Mouse (Mus musculus) forebrain, embryonic 16.5 days (tissue): ENCODE measurements around the gene Hoxa11. TPM values are rescaled to one million over a fixed set of nuclear protein-coding genes. Genes with fewer than 3 reads are reported as not detected.

Source experiments
- ATAC-seq: fragments of 200-750 bp; cut with Nextera tagmentation; 2 replicates; pipeline ENCODE4 v1.8.0; 2017; ENCODE audit warnings: mild to moderate bottlenecking, moderate library complexity
- H3K27ac ChIP-seq: fragments of 300-500 bp; sonication (generic); 2 replicates; pipeline ENCODE4 v1.5.1; 2014; ENCODE audit warnings: low read length, control low read depth
- H3K27me3 ChIP-seq: fragments of 300-500 bp; sonication (generic); replicated peaks from 2 replicates; pipeline ENCODE4 v1.6.1; 2014; ENCODE audit warnings: low read length; ENCODE audit not compliant: control insufficient read depth, insufficient read depth
- H3K36me3 ChIP-seq: fragments of 300-500 bp; sonication (generic); 2 replicates; pipeline ENCODE4 v1.6.1; 2014; ENCODE audit not compliant: control insufficient read depth, insufficient read depth
- H3K4me1 ChIP-seq: fragments of 300-500 bp; sonication (generic); replicated peaks from 2 replicates; pipeline ENCODE4 v1.6.1; 2014; ENCODE audit warnings: low read length; ENCODE audit not compliant: control insufficient read depth, insufficient read depth
- H3K4me2 ChIP-seq: fragments of 300-500 bp; sonication (generic); 2 replicates; pipeline ENCODE4 v1.6.1; 2014; ENCODE audit warnings: mild to moderate bottlenecking, low read length, control low read depth
- H3K4me3 ChIP-seq: fragments of 300-500 bp; sonication (generic); replicated peaks from 2 replicates; pipeline ENCODE4 v1.5.1; 2014; ENCODE audit warnings: mild to moderate bottlenecking, low read length, control low read depth
- H3K9ac ChIP-seq: fragments of 300-500 bp; sonication (generic); replicated peaks from 2 replicates; pipeline ENCODE4 v1.6.1; 2014; ENCODE audit warnings: low read depth, low read length, control low read depth
- H3K9me3 ChIP-seq: fragments of 300-500 bp; sonication (generic); 2 replicates; pipeline ENCODE4 v1.6.1; 2016; ENCODE audit warnings: low read length; ENCODE audit not compliant: control insufficient read depth
- WGBS: fragments of 180-500 bp; shearing (Covaris S2); extraction: QIAGEN DNeasy Blood & Tissue Kit; methylation state at CpG from one replicate; pipeline ENCODE4 v1.1.7; 2014; 5-methylcytosine and 5-hydroxymethylcytosine counted together
- polyA plus RNA-seq: library from polyadenylated mRNA; unstranded; fragments of >200 nt; fragmentation: Nextera tagmentation; extraction: Ambion mirVana; gene quantifications from 2 replicates; pipeline ENCODE4 v1.2.1, GENCODE M21; 2015

Gene Hoxa11
- polyA plus RNA-seq, 1 experiment from 2014 or later: not detected

- no peaks in the 10 kb centered on the region for H3K9me3 ChIP-seq
- peak within 1 kb of the TSS; percentile 28 for H3K4me3 ChIP-seq
- 0% methylated on average over 24 of the region's 72 CpGs for WGBS
- H3K4me2 ChIP-seq: peak within 1 kb of the TSS; percentile 41
- H3K27ac ChIP-seq: no peak within 1 kb of the TSS
- no peaks in the 10 kb centered on the region for H3K36me3 ChIP-seq
- H3K4me1 ChIP-seq: peaks cover 12% of the 10 kb centered on the region
- ATAC-seq: no peak
- H3K9ac ChIP-seq: no peak within 1 kb of the TSS
- peaks cover 80% of the 10 kb centered on the region for H3K27me3 ChIP-seq
Measured at GRCm38 (mm10) chr6:52260654-52261575, 15.3 kb upstream of the Hoxa11 start, which contains the start of gene Hoxa13. Gene Hoxa13, minus strand, starts transcription at chr6:52260880.

DNA sequence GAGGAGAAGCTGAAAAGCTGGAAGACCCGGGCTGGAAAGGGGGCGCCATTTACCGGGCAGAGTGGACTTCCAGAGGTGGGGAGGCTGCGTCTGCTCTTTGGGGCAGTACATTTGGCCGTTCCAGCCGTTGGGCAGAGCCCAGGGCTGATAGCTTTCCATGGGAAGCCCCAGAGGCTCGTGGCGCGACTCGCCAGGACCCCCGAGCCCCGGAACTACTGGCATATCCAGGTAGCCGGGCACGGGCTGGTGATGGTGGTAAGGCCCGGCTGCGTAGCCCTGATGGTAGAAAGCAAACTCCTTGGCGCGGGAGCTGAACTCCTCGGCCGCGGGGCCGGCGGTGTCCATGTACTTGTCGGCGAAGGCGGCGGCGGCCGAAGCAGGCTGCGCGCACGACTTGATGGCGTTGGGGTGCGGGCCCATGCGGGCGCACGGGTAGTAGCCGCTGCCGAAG, 14.2 kb upstream of the Hoxa11 start:
- no peak overlapping the region for H3K27ac ChIP-seq
- peaks cover 77% of the 10 kb centered on the region for H3K27me3 ChIP-seq
- H3K4me2 ChIP-seq: no peak overlapping the region
- H3K4me3 ChIP-seq: peak overlapping the region; percentile 28; the same call in 1 of the 2 replicates
- no peak for ATAC-seq
- peaks cover 12% of the 10 kb centered on the region for H3K4me1 ChIP-seq
- no peaks in the 10 kb centered on the region for H3K9me3 ChIP-seq
- no peaks in the 10 kb centered on the region for H3K36me3 ChIP-seq
- no peak overlapping the region for H3K9ac ChIP-seq
- under 1% methylated on average over 39 of the region's 39 CpGs for WGBS

DNA sequence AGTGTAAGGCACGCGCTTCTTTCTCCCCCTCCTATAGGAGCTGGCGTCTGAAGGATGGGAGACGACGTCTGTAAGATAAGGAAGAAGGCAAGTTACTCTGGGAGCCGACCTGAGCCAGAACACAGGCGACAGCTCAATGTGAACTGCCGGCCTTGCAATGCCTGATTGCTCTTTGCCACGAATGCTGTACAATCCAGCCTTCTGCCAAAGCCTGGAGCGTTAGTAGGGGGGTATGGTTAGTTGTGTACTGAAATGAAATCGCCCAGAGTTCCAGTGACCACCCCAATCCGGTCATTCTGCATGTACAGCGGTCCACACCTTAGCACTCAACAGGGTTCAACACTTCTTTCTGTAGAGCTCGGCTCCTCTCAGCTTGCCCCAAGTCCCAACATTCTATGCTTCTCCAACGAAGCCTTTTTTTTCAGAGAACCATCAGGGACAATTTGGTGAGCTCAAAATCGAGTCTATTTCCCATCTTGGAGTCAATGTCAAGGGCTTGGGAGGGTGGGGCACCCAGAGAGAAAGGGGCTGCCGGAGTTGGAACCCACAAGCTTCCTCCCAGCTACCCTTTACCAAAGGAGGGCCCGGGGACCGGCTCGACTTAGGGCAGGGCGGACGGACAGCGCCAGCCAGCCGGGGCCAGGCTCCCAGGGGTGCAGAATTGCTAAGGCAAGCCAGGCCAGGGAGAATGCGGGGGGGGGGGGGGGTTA, 13.6 kb upstream of the Hoxa11 start:
- no peak overlapping the region for H3K4me3 ChIP-seq
- WGBS: 1% methylated on average over 24 of the region's 25 CpGs
- no peak overlapping the region for H3K4me2 ChIP-seq
- peaks cover 12% of the 10 kb centered on the region for H3K4me1 ChIP-seq
- ATAC-seq: no peak
- no peaks in the 10 kb centered on the region for H3K9me3 ChIP-seq
- no peaks in the 10 kb centered on the region for H3K36me3 ChIP-seq
- no peak overlapping the region for H3K27ac ChIP-seq
- no peak overlapping the region for H3K9ac ChIP-seq
- H3K27me3 ChIP-seq: peaks cover 72% of the 10 kb centered on the region

DNA sequence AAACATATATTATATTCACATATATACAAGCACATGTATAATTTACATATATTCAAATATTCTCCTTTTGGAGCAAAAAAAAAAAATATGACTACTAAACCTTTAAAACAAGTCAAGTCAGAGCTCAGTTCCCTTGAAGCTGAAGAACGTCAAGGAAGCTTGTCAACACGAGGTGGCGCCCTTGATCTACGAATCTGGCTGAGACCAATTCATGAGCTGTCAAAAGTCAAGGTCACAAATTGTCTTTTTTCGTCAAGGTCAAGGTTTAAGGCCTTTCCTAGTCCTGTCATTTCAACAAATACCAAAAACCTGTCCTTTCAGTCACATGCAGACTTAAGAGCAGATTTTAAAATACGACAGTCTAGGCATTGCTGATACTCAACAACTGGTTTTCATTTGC, 11.3 kb upstream of the Hoxa11 start:
- H3K9ac ChIP-seq: no peak overlapping the region
- no peak overlapping the region for H3K4me2 ChIP-seq
- H3K36me3 ChIP-seq: no peaks in the 10 kb centered on the region
- peaks cover 16% of the 10 kb centered on the region for H3K4me1 ChIP-seq
- ATAC-seq: no peak
- WGBS: under 1% methylated on average over 6 of the region's 6 CpGs
- no peaks in the 10 kb centered on the region for H3K9me3 ChIP-seq
- H3K27me3 ChIP-seq: peaks cover 72% of the 10 kb centered on the region
- no peak overlapping the region for H3K4me3 ChIP-seq
- no peak overlapping the region for H3K27ac ChIP-seq

DNA sequence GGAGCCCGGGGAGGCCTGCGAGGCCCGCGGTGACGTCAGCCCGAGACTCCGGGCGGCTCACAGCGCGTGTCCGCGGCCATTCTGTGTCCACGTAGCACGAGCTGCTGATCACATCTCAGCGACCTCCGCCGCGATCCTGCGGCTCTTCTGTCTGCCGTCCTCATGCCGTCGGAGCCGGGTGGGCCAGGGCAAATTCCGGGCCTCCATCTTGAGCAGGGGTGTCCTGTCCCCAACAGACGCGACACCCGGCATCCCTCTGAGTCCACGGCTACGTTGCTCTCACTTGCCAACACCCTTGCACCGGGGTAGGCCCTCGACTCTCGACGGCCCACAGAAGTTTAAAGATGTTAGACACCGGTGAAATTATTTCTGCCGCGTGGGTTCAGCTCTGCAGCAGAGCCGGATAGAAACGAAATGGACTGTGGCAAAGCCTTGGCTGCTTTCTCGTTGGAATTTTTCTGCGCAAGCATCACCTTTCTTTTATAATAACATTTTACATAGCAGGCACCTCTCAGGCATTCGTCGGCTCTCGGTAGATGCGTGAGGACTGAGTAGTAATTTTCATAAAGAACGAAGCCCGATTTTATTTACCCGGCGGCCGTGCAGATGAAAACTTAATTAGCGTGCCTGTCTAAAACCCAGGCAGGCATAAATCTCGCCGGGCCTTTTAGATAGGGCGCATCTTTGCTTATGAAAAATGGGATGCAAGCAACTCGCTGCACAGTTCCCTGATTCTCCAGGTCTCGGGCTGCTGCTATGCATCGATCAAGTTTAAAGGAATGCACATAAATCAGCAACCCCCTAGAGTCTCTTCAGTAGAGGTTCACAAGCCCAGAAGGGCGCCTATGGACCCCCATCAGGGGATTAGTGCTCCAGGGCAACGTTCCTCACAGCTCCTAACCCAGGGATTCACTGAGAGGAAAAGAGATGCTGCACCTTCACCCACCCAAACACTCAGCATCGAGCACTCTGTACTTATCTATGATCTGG, 8.2 kb upstream of the Hoxa11 start:
- Histone ChIP-seq H3K36me3 (no peaks in the 10 kb centered on the region), H3K4me2 (no peak overlapping the region), H3K4me1 (peaks cover 4% of the 10 kb centered on the region; the same call in 1 of the 2 replicates), H3K4me3 (no peak overlapping the region), H3K9me3 (no peaks in the 10 kb centered on the region), H3K27ac (no peak overlapping the region), H3K9ac (no peak overlapping the region), H3K27me3 (peaks cover 76% of the 10 kb centered on the region)
- no peak for ATAC-seq
- under 1% methylated on average over 59 of the region's 59 CpGs for WGBS

- H3K4me2 ChIP-seq: no peak overlapping the region
- H3K9me3 ChIP-seq: no peaks in the 10 kb centered on the region
- ATAC-seq: no peak
- under 1% methylated on average over 35 of the region's 35 CpGs for WGBS
- H3K27me3 ChIP-seq: peaks cover 77% of the 10 kb centered on the region
- no peak overlapping the region for H3K9ac ChIP-seq
- no peak overlapping the region for H3K4me3 ChIP-seq
- no peak overlapping the region for H3K27ac ChIP-seq
- H3K4me1 ChIP-seq: peaks cover 4% of the 10 kb centered on the region; the same call in 1 of the 2 replicates
- no peaks in the 10 kb centered on the region for H3K36me3 ChIP-seq
Measured at GRCm38 (mm10) chr6:52252775-52253376, 7.3 kb upstream of the Hoxa11 start.

- 1% methylated on average over 24 of the region's 24 CpGs for WGBS
- no peak overlapping the region for H3K4me3 ChIP-seq
Measured at GRCm38 (mm10) chr6:52252016-52252774, 6.6 kb upstream of the Hoxa11 start.

More at GRCm38 (mm10) chr6:52252016-52252774, 6.6 kb upstream of the Hoxa11 start:
- H3K27me3 ChIP-seq: peaks cover 77% of the 10 kb centered on the region
- no peak for ATAC-seq
- no peak overlapping the region for H3K9ac ChIP-seq
- H3K4me2 ChIP-seq: no peak overlapping the region
- no peaks in the 10 kb centered on the region for H3K9me3 ChIP-seq
- H3K36me3 ChIP-seq: no peaks in the 10 kb centered on the region
- H3K27ac ChIP-seq: no peak overlapping the region
- H3K4me1 ChIP-seq: peaks cover 4% of the 10 kb centered on the region; the same call in 1 of the 2 replicates
